Mouse (Mus musculus) spleen, postnatal 10 days (tissue): ENCODE data around the gene Cyp2w1.

Experiments
- DNase-seq, 2 experiments: peaks; one replicate each; pipeline ENCODE4 v3.0.0; 2021 to 2022; ENCODE audit warnings: low spot score in 2 of 2

Gene Cyp2w1

DNA sequence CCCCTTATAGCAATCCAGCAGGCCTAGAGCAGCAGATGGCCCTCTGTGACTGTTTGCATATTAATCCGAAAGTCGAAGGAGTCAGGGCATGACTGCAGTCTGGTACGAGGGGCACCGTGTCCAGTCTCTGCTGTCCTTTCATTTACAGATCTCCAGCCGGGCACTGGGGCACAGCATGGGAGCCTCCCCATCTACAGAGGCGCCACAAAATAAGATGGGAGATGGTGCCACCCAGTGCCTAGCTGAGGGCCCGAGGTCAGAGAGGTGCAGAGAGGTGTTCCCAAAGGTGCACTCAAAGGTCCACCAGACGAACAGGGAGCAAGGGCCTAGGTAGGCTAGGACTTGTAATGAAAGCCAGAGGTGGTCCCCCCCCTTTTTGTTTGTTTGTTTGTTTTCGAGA is 30.8 kb downstream of the Cyp2w1 start:
- DNase-seq, result no peak

DNA sequence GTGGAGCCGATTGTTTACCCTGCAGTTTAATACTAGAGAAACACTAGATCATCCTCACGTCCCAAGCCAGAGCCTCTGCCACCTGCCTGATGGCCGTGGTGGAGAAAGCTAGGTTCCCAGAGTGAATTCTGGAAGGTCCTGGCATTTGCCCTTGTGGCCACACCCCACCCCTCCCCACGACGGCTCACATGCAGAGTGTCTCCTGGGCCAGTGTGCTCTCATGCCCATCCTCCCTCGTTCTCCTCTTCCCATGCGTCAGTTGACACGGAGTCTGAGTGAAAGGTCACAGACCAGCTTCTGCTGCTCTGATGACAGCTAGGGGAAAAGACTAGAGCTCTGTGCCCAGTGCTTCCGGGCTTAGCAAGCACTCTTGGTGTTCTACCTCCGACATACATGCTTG is 32.1 kb downstream of the Cyp2w1 start:
- DNase-seq, result peak in 1 of 2 experiments; percentile 42

GRCm38 (mm10) chr5:139386047-139386446 is 33.6 kb downstream of the Cyp2w1 start:
- DNase-seq, result no peak

DNA sequence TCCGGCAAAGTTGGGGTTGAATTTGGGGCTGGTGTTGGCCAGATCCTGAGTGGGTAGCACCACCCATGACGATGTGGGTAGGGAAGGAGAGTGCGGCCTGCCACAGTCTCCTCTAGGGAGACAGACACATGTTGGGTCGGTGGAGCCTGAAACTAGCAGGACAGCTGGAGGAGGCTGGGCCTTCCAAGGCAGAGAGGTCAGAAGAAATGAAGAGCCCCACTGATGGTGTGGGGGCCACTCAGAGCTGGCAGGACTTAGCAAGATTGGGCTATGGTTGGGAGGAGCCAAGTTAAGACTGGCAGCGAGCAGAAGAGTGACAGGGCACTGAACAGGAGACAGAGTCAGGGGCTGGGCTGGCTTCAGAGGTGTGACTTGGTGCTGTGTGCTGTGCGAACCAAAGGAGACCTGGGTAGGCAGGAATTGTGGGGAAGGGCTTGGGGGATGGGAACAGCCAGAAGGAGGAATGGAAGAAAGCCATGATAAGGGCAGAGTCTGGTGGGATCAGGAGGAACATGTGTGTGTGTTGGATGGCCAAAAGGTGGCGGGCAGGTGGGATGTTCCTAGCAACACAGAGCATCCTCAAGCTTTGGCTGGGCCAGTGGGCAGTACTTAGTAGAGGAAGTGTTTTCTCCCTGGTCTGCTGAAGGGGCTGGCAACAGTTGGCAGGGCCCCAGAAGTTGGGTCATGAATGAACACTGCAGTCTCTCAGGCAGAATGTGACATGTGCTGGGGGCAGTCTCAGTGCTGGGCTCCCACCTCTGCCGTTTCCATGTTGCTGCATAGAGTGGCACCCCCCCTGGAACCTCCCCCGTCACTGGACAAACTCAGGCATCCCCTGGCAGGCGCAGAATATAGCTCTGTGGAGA is 35.1 kb downstream of the Cyp2w1 start:
- DNase-seq, result peak; percentile 32 to 50

DNA sequence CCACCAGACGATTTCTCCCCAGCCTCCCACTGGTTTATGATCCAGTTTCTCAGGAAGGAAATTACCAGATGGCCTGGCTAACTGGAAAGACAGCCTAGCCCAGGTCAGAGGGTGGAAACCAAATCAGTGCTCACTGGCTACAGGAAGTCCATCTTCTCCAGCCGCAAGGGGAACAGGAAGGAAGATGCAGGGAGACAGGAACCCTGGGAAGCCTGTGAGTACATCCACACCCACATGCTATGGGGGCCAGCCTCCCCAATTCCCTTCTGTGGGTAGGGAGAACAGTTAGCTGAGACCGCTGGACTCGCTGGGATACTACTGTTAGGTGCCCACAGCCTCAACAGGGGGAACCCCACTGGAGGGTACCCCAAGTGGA is 35.8 kb downstream of the Cyp2w1 start:
- DNase-seq, result no peak

- DNase-seq, result peak; percentile 66 to 72
Measured at GRCm38 (mm10) chr5:139388694-139389675, 36.6 kb downstream of the Cyp2w1 start.

GRCm38 (mm10) chr5:139389676-139390061 is 37.3 kb downstream of the Cyp2w1 start:
- peak; percentile 82 to 85 for DNase-seq

- DNase-seq, result peak; percentile 51 to 52
Measured at GRCm38 (mm10) chr5:139390324-139391119, 38.1 kb downstream of the Cyp2w1 start.

GRCm38 (mm10) chr5:139391309-139391990 is 39.0 kb downstream of the Cyp2w1 start:
- DNase-seq, result peak in 1 of 2 experiments; percentile 26

- no peak for DNase-seq
Measured at GRCm38 (mm10) chr5:139392219-139393196, 40.1 kb downstream of the Cyp2w1 start.

GRCm38 (mm10) chr5:139393197-139393588 is 40.8 kb downstream of the Cyp2w1 start:
- DNase-seq, result no peak

DNA sequence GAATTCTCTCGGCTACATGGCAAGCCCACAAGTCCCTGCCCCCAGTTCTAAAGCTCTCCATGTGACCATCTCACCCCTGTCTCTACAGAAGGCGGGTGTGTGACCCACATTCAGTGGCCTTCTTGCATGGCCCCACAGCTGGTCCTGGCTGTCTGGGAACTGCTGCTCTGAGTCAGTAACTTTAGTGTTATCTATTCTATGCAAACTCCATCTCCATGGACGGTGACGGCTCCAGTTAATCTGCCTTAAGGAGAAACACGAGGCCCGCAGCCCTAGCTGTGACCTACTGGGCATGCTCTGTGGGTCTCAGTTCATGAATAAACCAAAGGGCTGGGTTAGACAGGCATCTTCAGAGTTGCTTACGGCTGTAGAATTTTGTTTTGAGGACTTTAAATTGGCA is 42.0 kb downstream of the Cyp2w1 start:
- DNase-seq, result peak in 1 of 2 experiments; percentile 34

- no peak for DNase-seq
Measured at GRCm38 (mm10) chr5:139395528-139395927, 43.1 kb downstream of the Cyp2w1 start.

- peak in 1 of 2 experiments; percentile 30 for DNase-seq
Measured at GRCm38 (mm10) chr5:139397359-139397916, 45.0 kb downstream of the Cyp2w1 start.

- peak; percentile 93 to 95 for DNase-seq
Measured at GRCm38 (mm10) chr5:139397959-139398753, 45.7 kb downstream of the Cyp2w1 start.

DNA sequence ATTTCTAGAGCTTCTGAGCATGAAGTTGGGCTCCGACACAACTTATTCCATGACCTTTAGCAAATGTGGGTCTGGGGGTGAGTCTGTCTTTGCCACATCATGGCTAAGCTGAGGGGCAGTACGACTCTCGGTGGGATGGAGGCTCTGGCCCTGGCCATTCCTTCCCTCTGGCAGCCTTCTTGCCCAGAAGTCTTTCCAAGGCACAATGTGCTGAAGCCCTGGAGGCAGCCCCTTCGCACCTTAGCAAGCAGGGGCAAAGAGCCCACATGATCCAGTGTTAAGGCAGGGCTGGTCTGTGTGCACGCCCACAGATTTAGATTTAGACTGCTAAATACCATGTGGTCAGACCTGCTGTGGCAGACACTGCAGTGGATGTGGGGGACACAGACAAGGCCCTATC is 46.4 kb downstream of the Cyp2w1 start:
- no peak for DNase-seq

GRCm38 (mm10) chr5:139399991-139400390 is 47.6 kb downstream of the Cyp2w1 start:
- DNase-seq, result no peak

DNA sequence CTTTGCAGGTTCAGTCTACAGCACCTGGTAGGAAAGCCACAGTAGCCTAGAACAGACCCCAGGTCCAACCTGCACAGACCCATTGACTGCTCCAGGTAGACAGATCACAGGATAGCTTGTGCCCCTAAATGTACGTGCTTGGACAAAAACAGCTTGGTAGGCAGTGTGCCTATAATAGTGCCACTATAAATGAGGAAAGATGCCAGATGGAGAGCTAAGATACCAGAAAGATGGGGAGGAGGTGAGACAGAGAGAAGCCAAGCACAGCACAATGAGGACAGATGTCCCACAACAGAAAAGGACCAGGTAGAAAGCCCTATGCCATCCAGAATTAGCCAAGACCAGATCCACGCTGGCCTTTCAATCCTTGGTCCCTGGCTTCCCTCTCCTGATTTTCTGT is 49.7 kb downstream of the Cyp2w1 start:
- no peak for DNase-seq
